8 mouse cellular contexts compared by ENCODE assay signal in genomic region chr2:33887328-33888099, GRCm38 (mm10). TPM values are rescaled to one million over a fixed set of nuclear protein-coding genes. Genes with fewer than 3 reads are reported as not detected.
A peak's percentile ranks its signal among the peaks of the same experiment; 100 is the strongest.
DNase-seq lines count a peak whose midpoint lies in the region; ATAC-seq lines count a peak whose summit lies in the region.

TSS of gene Mvb12b (minus strand) at chr2:33887946.

- peaks cover 45% of the 10 kb centered on the region for H3K4me1 ChIP-seq in hindbrain, embryonic 13.5 days (replicated peaks)

- H3K4me3 ChIP-seq in hindbrain, embryonic 13.5 days = peak within 1 kb of the TSS; percentile 82
- H3K4me3 ChIP-seq in macrophage (ENCODE audit: inconsistent target) = peak within 1 kb of the TSS; percentile 54

- peak within 1 kb of the TSS; percentile 93 for H3K4me2 ChIP-seq in hindbrain, embryonic 13.5 days

- peak; percentile 46 for DNase-seq in ZHBTc4 (ENCODE audit: low read depth, low spot score)
- DNase-seq in cerebellum, adult 9-11 months = peak; percentile 78
- peak; percentile 39 to 49 for DNase-seq in frontal cortex, postnatal 25 days (ENCODE audit: low spot score in 2 of 2)
- peak; percentile 47 to 55 for DNase-seq in layer of hippocampus, postnatal 36 days
- peak; percentile 54 for DNase-seq in right cerebral cortex, adult 18-20 months
- DNase-seq in yolk sac, embryonic 10.5 days (ENCODE audit: low spot score) = peak; percentile 79

- H3K79me2 ChIP-seq in macrophage (ENCODE audit: inconsistent target) = peaks cover 44% of the 10 kb centered on the region

- under 1% methylated on average over 34 of the region's 67 CpGs for WGBS in hindbrain, embryonic 13.5 days
- 2% methylated on average over 56 of the region's 67 CpGs for WGBS in macrophage (ENCODE audit: missing documents)

- ATAC-seq in hindbrain, embryonic 13.5 days (ENCODE audit: low FRiP score) = peak; percentile 41

- H3K9ac ChIP-seq in hindbrain, embryonic 13.5 days = peak within 1 kb of the TSS; percentile 99

- H3K9me3 ChIP-seq in hindbrain, embryonic 13.5 days = no peaks in the 10 kb centered on the region

- peak within 1 kb of the TSS; percentile 99 for H3K27ac ChIP-seq in hindbrain, embryonic 13.5 days
- peak within 1 kb of the TSS; percentile 45 for H3K27ac ChIP-seq in macrophage

- H3K27me3 ChIP-seq in hindbrain, embryonic 13.5 days = no peaks in the 10 kb centered on the region

- no peaks in the 10 kb centered on the region for H3K36me3 ChIP-seq in hindbrain, embryonic 13.5 days
- H3K36me3 ChIP-seq in macrophage (ENCODE audit: inconsistent target) = no peaks in the 10 kb centered on the region

RNA-seq across cellular contexts. Expression of gene Mvb12b, which starts in this region (rescaled TPM):
- polyA plus RNA-seq in hindbrain, embryonic 13.5 days (2015; fragmentation: Nextera tagmentation; extraction: Ambion mirVana) = 60.9 and 65.0 TPM in 2 replicates
- 10 to 100 TPM; 91.3 to 91.5 TPM for total RNA-seq in layer of hippocampus, postnatal 36 days (2021)
- total RNA-seq in macrophage (2018; cell fraction: chromatin; rRNA removed) = 10 to 100 TPM; 11.2 to 70.8 (median 52.8) TPM
- total RNA-seq in macrophage (2018; cell fraction: cytosol; rRNA removed) = 10 to 100 TPM; 11.2 to 24.0 (median 18.6) TPM
- 100 to 1,000 TPM in 1 of 26 experiments, 10 to 100 TPM in 24, 1 to 10 TPM in 1; 9.8 to 112 (median 34.5) TPM for total RNA-seq in macrophage (2018; cell fraction: nucleus; rRNA removed)
- 14.6 to 32.7 TPM (median 19.5 TPM) in 3 replicates for polyA plus RNA-seq in macrophage (2018)

Comparison
In these comparisons a context has a peak if more than half of its experiments do, and no peak if none do; other contexts are left out.
1. Peak in every context shown above with its lines: DNase-seq, ATAC-seq, H3K4me3 ChIP-seq and H3K27ac ChIP-seq.